Mouse (Mus musculus): ENCODE measurements around the gene Syne3. TPM values are rescaled to one million over a fixed set of nuclear protein-coding genes. Genes with fewer than 3 reads are reported as not detected.

Gene Syne3
- total RNA-seq (2012; rRNA removed): 1.5 and 2.4 TPM in 2 replicates

- in situ Hi-C loops (cut with MboI; ENCODE audit: low sequenced_read_pairs in 2 of 2, unreplicated experiment in 2 of 2): no loop called here
- Histone ChIP-seq H3K36me3 (ENCODE audit: control insufficient read depth, insufficient read depth, low read length, poor library complexity, severe bottlenecking) (no peaks in the 10 kb centered on the region), H3K9me3 (ENCODE audit: control insufficient read depth, insufficient read depth, low read depth, low read length) (no peaks in the 10 kb centered on the region), H3K27ac (ENCODE audit: insufficient read depth, low read depth, low read length, poor library complexity, severe bottlenecking) (no peak within 1 kb of the TSS), H3K9ac (ENCODE audit: insufficient read depth, low read depth, low read length, poor library complexity, severe bottlenecking) (peak within 1 kb of the TSS; percentile 56; the same call in 1 of the 2 replicates), H3K4me1 (ENCODE audit: control insufficient read depth in 2 of 2, insufficient read depth in 2 of 2, low read length in 2 of 2, poor library complexity in 1 of 2) (peaks cover 0 to 17% of the 10 kb centered on the region in 2 experiments; a peak in 2 of 4 replicates), H3K4me3 (ENCODE audit: insufficient read depth in 1 of 2, low read depth in 1 of 2, low read length in 2 of 2, poor library complexity in 1 of 2, severe bottlenecking in 1 of 2) (peak within 1 kb of the TSS; percentile 80 to 88)
- no peak for DNase-seq (ENCODE audit: low read depth, low spot score)
- TF ChIP-seq CHD2 (IDR thresholded peaks at IDR 0.05; ENCODE audit: low read depth, low read length) (no peak), ZNF384 (IDR thresholded peaks at IDR 0.05; ENCODE audit: low read depth, low read length) (no peak), ZC3H11A (IDR thresholded peaks at IDR 0.05; ENCODE audit: borderline replicate concordance, low read depth, low read length) (no peak), HCFC1 (IDR thresholded peaks at IDR 0.05; ENCODE audit: borderline replicate concordance, insufficient read depth, low read length) (no peak), MAFK (IDR thresholded peaks at IDR 0.05; ENCODE audit: insufficient read depth, low read depth, low read length) (no peak)
These were observed at the start of gene Syne3 for GRCm38 (mm10) chr12:105009370-105010212. Gene Syne3 (minus strand): TSS chr12:105009809.

GRCm38 (mm10) chr12:105055308-105055707 is 45.7 kb upstream of the Syne3 start:
- no peaks in the 10 kb centered on the region for H3K9me3 ChIP-seq (ENCODE audit: control insufficient read depth, insufficient read depth, low read depth, low read length)
- H3K27ac ChIP-seq (ENCODE audit: insufficient read depth, low read depth, low read length, poor library complexity, severe bottlenecking): no peak overlapping the region
- no peak for DNase-seq (ENCODE audit: low read depth, low spot score)
- TF ChIP-seq ZNF384 (IDR thresholded peaks at IDR 0.05; ENCODE audit: low read depth, low read length): no peak
- TF ChIP-seq MAFK (IDR thresholded peaks at IDR 0.05; ENCODE audit: insufficient read depth, low read depth, low read length): no peak
- TF ChIP-seq CHD2 (IDR thresholded peaks at IDR 0.05; ENCODE audit: low read depth, low read length): no peak
- TF ChIP-seq ZC3H11A (IDR thresholded peaks at IDR 0.05; ENCODE audit: borderline replicate concordance, low read depth, low read length): no peak
- TF ChIP-seq HCFC1 (IDR thresholded peaks at IDR 0.05; ENCODE audit: borderline replicate concordance, insufficient read depth, low read length): no peak
- in situ Hi-C loops (cut with MboI; ENCODE audit: low sequenced_read_pairs in 2 of 2, unreplicated experiment in 2 of 2): no loop called here
- no peak overlapping the region for H3K4me3 ChIP-seq (ENCODE audit: insufficient read depth in 1 of 2, low read depth in 1 of 2, low read length in 2 of 2, poor library complexity in 1 of 2, severe bottlenecking in 1 of 2)
- H3K36me3 ChIP-seq (ENCODE audit: control insufficient read depth, insufficient read depth, low read length, poor library complexity, severe bottlenecking): no peaks in the 10 kb centered on the region
- H3K9ac ChIP-seq (ENCODE audit: insufficient read depth, low read depth, low read length, poor library complexity, severe bottlenecking): no peak overlapping the region
- H3K4me1 ChIP-seq (ENCODE audit: control insufficient read depth in 2 of 2, insufficient read depth in 2 of 2, low read length in 2 of 2, poor library complexity in 1 of 2): peaks cover 0 to 2% of the 10 kb centered on the region in 2 experiments; a peak in 2 of 4 replicates

GRCm38 (mm10) chr12:105054041-105054440 is 44.4 kb upstream of the Syne3 start:
- in situ Hi-C loops (cut with MboI; ENCODE audit: low sequenced_read_pairs in 2 of 2, unreplicated experiment in 2 of 2): loop anchor here in 1 of 2 experiments (5.0 kb wide), 1 partner anchor 48 kb away; no protein-coding TSS in a partner anchor
- DNase-seq (ENCODE audit: low read depth, low spot score): peak; percentile 47
- Histone ChIP-seq H3K9ac (ENCODE audit: insufficient read depth, low read depth, low read length, poor library complexity, severe bottlenecking) (peak overlapping the region; percentile 75), H3K36me3 (ENCODE audit: control insufficient read depth, insufficient read depth, low read length, poor library complexity, severe bottlenecking) (no peaks in the 10 kb centered on the region), H3K27ac (ENCODE audit: insufficient read depth, low read depth, low read length, poor library complexity, severe bottlenecking) (no peak overlapping the region), H3K4me3 (ENCODE audit: insufficient read depth in 1 of 2, low read depth in 1 of 2, low read length in 2 of 2, poor library complexity in 1 of 2, severe bottlenecking in 1 of 2) (peak overlapping the region; percentile 57 to 59), H3K9me3 (ENCODE audit: control insufficient read depth, insufficient read depth, low read depth, low read length) (no peaks in the 10 kb centered on the region), H3K4me1 (ENCODE audit: control insufficient read depth in 2 of 2, insufficient read depth in 2 of 2, low read length in 2 of 2, poor library complexity in 1 of 2) (peaks cover 0 to 2% of the 10 kb centered on the region in 2 experiments; a peak in 2 of 4 replicates)
- TF ChIP-seq MAFK (IDR thresholded peaks at IDR 0.05; ENCODE audit: insufficient read depth, low read depth, low read length): no peak
- no peak for TF ChIP-seq CHD2 (IDR thresholded peaks at IDR 0.05; ENCODE audit: low read depth, low read length)
- no peak for TF ChIP-seq HCFC1 (IDR thresholded peaks at IDR 0.05; ENCODE audit: borderline replicate concordance, insufficient read depth, low read length)
- TF ChIP-seq ZNF384 (IDR thresholded peaks at IDR 0.05; ENCODE audit: low read depth, low read length): no peak
- no peak for TF ChIP-seq ZC3H11A (IDR thresholded peaks at IDR 0.05; ENCODE audit: borderline replicate concordance, low read depth, low read length)

GRCm38 (mm10) chr12:105050898-105051297 is 41.3 kb upstream of the Syne3 start:
- peak; percentile 63 for DNase-seq (ENCODE audit: low read depth, low spot score)
- H3K4me1 ChIP-seq (ENCODE audit: control insufficient read depth in 2 of 2, insufficient read depth in 2 of 2, low read length in 2 of 2, poor library complexity in 1 of 2): peaks cover 0 to 2% of the 10 kb centered on the region in 2 experiments; a peak in 2 of 4 replicates
- no peak overlapping the region for H3K4me3 ChIP-seq (ENCODE audit: insufficient read depth in 1 of 2, low read depth in 1 of 2, low read length in 2 of 2, poor library complexity in 1 of 2, severe bottlenecking in 1 of 2)
- H3K27ac ChIP-seq (ENCODE audit: insufficient read depth, low read depth, low read length, poor library complexity, severe bottlenecking): no peak overlapping the region
- H3K36me3 ChIP-seq (ENCODE audit: control insufficient read depth, insufficient read depth, low read length, poor library complexity, severe bottlenecking): no peaks in the 10 kb centered on the region
- no peaks in the 10 kb centered on the region for H3K9me3 ChIP-seq (ENCODE audit: control insufficient read depth, insufficient read depth, low read depth, low read length)
- TF ChIP-seq CHD2 (IDR thresholded peaks at IDR 0.05; ENCODE audit: low read depth, low read length) (no peak), ZNF384 (IDR thresholded peaks at IDR 0.05; ENCODE audit: low read depth, low read length) (no peak), ZC3H11A (IDR thresholded peaks at IDR 0.05; ENCODE audit: borderline replicate concordance, low read depth, low read length) (peak; percentile 74), MAFK (IDR thresholded peaks at IDR 0.05; ENCODE audit: insufficient read depth, low read depth, low read length) (no peak)
- H3K9ac ChIP-seq (ENCODE audit: insufficient read depth, low read depth, low read length, poor library complexity, severe bottlenecking): no peak overlapping the region
- in situ Hi-C loops (cut with MboI; ENCODE audit: low sequenced_read_pairs in 2 of 2, unreplicated experiment in 2 of 2): loop anchor here in 1 of 2 experiments (5.0 kb wide), 1 partner anchor 51 kb away; no protein-coding TSS in a partner anchor
